Mouse (Mus musculus): ENCODE data around the gene Antxr2.

The Antxr2 gene

DNA sequence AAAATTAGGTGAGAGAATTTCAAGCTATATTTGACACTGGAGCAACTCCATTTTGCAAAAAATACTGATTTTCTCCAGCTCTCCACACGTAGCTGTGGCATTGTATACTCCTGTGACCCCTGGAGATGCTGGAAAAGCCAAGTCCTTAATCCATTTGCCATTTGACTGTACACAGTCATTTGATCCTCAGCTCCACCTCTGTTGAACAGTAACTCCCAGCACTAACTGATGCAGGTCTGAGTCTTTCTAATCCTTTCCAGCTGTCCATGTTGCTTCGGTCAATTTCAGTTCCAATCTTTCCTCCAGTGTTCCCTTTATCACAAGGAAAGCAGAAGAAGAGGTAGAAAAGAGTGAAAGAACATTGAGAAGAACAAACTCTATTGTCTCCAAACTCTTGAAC is 195.4 kb downstream of the Antxr2 start:
- no peak for DNase-seq (ENCODE audit: low spot score)

DNA sequence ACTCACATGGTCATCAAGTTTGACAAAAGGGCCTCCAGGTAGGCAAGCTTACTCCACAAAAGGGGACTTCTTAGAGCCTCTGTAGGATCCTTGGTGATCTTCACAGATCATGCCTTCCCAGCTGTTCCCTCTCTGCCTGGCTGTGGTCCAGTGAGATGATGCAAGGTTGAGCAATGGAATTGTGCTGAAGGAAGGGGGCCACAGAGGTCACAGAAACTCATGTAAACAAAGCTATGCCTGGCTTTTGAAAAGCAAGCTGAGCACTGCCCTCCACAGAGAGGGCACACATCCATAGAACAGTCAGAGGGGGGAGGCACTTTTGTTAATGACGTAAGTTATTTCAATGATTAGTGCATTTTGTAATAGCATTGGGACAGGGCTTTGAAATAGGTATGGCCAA is 196.1 kb downstream of the Antxr2 start:
- DNase-seq (ENCODE audit: low spot score), result no peak
